Mouse (Mus musculus) ES-E14 (cell line): Measurements from ENCODE around the gene 9930021J03Rik. TPM values are rescaled to one million over a fixed set of nuclear protein-coding genes. Genes with fewer than 3 reads are reported as not detected.

Source experiments
- DNase-seq: peaks from one replicate; pipeline ENCODE4 v3.0.0-alpha.2; 2013; ENCODE audit warnings: low read depth, low spot score
- H3K27ac ChIP-seq: 2 replicates; pipeline ENCODE4 v1.5.1; 2012; ENCODE audit warnings: low read depth, mild to moderate bottlenecking, low read length, moderate library complexity, mixed read lengths; ENCODE audit not compliant: poor library complexity, insufficient read depth, severe bottlenecking
- H3K36me3 ChIP-seq: 2 replicates; pipeline ENCODE4 v1.6.1; 2012; ENCODE audit warnings: mild to moderate bottlenecking, low read length, moderate library complexity, mixed read lengths; ENCODE audit not compliant: control insufficient read depth, poor library complexity, insufficient read depth, severe bottlenecking
- H3K4me1 ChIP-seq, 2 experiments: fragments of 150-350 bp in 1 of 2; sonication (generic) in 1 of 2; 2 replicates each; pipeline ENCODE4 v1.6.1; 2012; ENCODE audit warnings: low read length in 2 of 2, mild to moderate bottlenecking in 1 of 2, mixed read lengths in 1 of 2; ENCODE audit not compliant: control insufficient read depth in 2 of 2, insufficient read depth in 2 of 2, poor library complexity in 1 of 2
- H3K4me3 ChIP-seq, 2 experiments: fragments of 150-350 bp in 1 of 2; sonication (generic) in 1 of 2; 2 replicates each; pipeline ENCODE4 v1.5.1; 2012; ENCODE audit warnings: low read length in 2 of 2, low read depth in 1 of 2, mild to moderate bottlenecking in 1 of 2, mixed read lengths in 1 of 2; ENCODE audit not compliant: insufficient read depth in 1 of 2, poor library complexity in 1 of 2, severe bottlenecking in 1 of 2
- H3K9ac ChIP-seq: 2 replicates; pipeline ENCODE4 v1.6.1; 2012; ENCODE audit warnings: low read depth, mild to moderate bottlenecking, low read length, mixed read lengths; ENCODE audit not compliant: poor library complexity, insufficient read depth, severe bottlenecking
- H3K9me3 ChIP-seq: fragments of 150-350 bp; sonication (generic); 2 replicates; pipeline ENCODE4 v1.6.1; 2012; ENCODE audit warnings: low read depth, mild to moderate bottlenecking, low read length; ENCODE audit not compliant: control insufficient read depth, insufficient read depth
- CHD2 ChIP-seq: IDR thresholded peaks from 2 replicates; pipeline ENCODE4 v1.6.1; 2014; ENCODE audit warnings: mild to moderate bottlenecking, low read depth, low read length, inconsistent platforms
- HCFC1 ChIP-seq: IDR thresholded peaks from 2 replicates; pipeline ENCODE4 v1.6.1; 2012; ENCODE audit warnings: low read length, inconsistent platforms, borderline replicate concordance; ENCODE audit not compliant: insufficient read depth
- MAFK ChIP-seq: IDR thresholded peaks from 2 replicates; pipeline ENCODE4 v1.6.1; 2014; ENCODE audit warnings: mild to moderate bottlenecking, low read depth, low read length, inconsistent platforms; ENCODE audit not compliant: insufficient read depth
- ZC3H11A ChIP-seq: IDR thresholded peaks from 2 replicates; pipeline ENCODE4 v1.6.1; 2012; ENCODE audit warnings: low read depth, mild to moderate bottlenecking, inconsistent platforms, low read length, borderline replicate concordance
- ZNF384 ChIP-seq: IDR thresholded peaks from 2 replicates; pipeline ENCODE4 v1.6.1; 2012; ENCODE audit warnings: low read depth, low read length, inconsistent platforms
- in situ Hi-C, 2 experiments: fragments of 600-800 bp; cut with MboI; formaldehyde crosslinking; loops; one replicate each; pipeline ENCODE4 v1.15.1; 2025; ENCODE audit warnings: low sequenced_read_pairs in 2 of 2, inconsistent platforms in 1 of 2; ENCODE audit not compliant: unreplicated experiment in 2 of 2
- total RNA-seq: library from RNA; depleted of rRNA; stranded (reverse); fragments of 300-350 nt; gene quantifications from 2 replicates; pipeline ENCODE4 v1.2.3, GENCODE M21; 2012; rRNA removed

The 9930021J03Rik gene
- total RNA-seq, 1 experiment: 15.3 TPM

DNA sequence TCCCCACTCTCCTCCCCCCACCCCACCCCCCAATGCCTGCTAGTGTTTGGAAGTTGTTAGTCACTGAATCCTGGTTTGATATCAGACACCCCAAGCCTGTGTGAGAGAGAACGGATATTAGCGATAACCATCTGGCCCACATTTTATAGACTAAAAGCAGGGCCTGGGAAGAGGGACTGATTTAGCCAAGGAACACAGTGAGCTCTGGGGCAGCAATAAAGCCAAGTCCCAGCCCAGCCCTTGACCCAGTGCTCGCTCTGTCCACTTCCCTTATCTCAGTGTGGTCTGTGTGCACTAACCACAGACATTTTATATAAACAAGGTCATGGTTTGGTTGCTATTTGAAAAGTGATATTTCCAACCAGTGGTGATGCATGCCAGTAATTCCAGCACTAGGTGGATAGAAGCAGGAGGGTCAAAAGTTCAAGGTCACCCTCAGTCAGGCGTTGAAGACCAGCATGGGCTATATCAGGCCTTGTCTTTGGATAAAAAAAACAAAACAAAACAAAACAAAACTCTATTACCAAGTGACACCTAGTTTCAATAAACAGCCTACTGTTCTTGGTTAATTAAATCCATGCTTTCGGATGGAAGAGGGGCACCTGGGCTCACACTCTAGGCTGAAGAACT is 138.7 kb downstream of the 9930021J03Rik start:
- no peak overlapping the region; the same call in 1 of the 2 replicates for H3K27ac ChIP-seq
- H3K4me3 ChIP-seq: no peak overlapping the region
- TF ChIP-seq ZC3H11A: no peak
- TF ChIP-seq MAFK: no peak
- no peak for TF ChIP-seq CHD2
- no peak for TF ChIP-seq ZNF384
- TF ChIP-seq HCFC1: no peak
- peaks cover 7 to 18% of the 10 kb centered on the region in 2 experiments; a peak in 3 of 4 replicates for H3K4me1 ChIP-seq
- DNase-seq: no peak
- in situ Hi-C loops: no loop called here
- H3K36me3 ChIP-seq: no peaks in the 10 kb centered on the region
- no peaks in the 10 kb centered on the region for H3K9me3 ChIP-seq
- no peak overlapping the region for H3K9ac ChIP-seq

DNA sequence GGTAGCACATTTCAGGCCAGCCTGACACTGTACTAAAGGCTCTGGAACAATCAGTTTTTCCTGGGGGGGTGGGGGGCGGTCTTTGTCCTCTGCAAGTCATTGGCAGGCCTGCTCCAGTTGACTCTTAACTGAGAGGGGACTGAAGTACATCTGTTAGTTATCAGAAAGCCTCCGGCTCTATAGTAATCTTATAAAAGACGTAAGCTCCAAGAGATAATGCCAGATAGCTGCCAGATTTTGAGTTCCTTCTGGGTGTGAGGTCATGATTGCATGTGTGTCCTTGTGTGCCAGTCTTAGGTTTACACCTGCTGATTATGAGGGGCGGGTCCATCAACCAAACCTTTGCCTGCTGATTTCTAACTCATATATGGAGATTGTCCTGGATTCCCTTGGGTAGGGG is 139.6 kb downstream of the 9930021J03Rik start:
- no peak overlapping the region for H3K4me3 ChIP-seq
- no peak for DNase-seq
- H3K36me3 ChIP-seq: no peaks in the 10 kb centered on the region
- no peaks in the 10 kb centered on the region for H3K9me3 ChIP-seq
- H3K4me1 ChIP-seq: peaks cover 7 to 22% of the 10 kb centered on the region in 2 experiments; a peak in 3 of 4 replicates
- TF ChIP-seq MAFK: no peak
- no peak for TF ChIP-seq ZC3H11A
- no peak for TF ChIP-seq CHD2
- TF ChIP-seq HCFC1: no peak
- no peak for TF ChIP-seq ZNF384
- H3K9ac ChIP-seq: no peak overlapping the region
- in situ Hi-C loops: no loop called here
- H3K27ac ChIP-seq: no peak overlapping the region

DNA sequence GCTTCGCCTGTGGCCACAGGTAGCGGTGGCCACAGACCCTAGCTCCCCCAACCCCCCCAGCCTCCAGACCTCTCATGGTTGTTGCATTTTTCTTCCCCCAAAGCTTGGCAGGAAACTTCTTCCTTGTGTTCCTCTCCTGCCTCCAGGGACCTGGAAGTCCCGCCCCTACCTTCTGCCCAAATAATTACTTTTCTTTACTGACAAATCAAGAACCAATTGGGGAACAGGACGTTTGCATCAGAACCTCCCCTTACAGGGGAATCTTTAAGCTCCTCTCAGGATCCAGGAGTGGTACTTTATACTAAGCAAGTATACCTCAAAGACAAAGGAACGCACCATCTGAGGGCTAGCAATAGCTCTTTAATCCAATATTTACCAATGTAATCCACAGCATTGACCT is 140.9 kb downstream of the 9930021J03Rik start:
- Histone ChIP-seq H3K4me3 (peak overlapping the region; percentile 65 to 83), H3K9me3 (no peaks in the 10 kb centered on the region), H3K9ac (peak overlapping the region; percentile 73), H3K4me1 (peaks cover 7 to 22% of the 10 kb centered on the region in 2 experiments; a peak in 3 of 4 replicates), H3K36me3 (no peaks in the 10 kb centered on the region), H3K27ac (0 out of 2 replicates have a peak overlapping the region, but pooled peaks have one; percentile 5)
- in situ Hi-C loops: no loop called here
- TF ChIP-seq ZNF384: no peak
- no peak for TF ChIP-seq HCFC1
- TF ChIP-seq MAFK: no peak
- no peak for TF ChIP-seq CHD2
- no peak for TF ChIP-seq ZC3H11A
- DNase-seq: no peak

Other genes with a start within 250 kb of the 9930021J03Rik start
- 80.2 and 104 TPM in 2 replicates for gene Ermp1, start 157.6 kb downstream of the 9930021J03Rik start, total RNA-seq
- 3.0 and 4.2 TPM in 2 replicates for gene Mlana, start 108.2 kb downstream of the 9930021J03Rik start, total RNA-seq
- 9.7 and 11.3 TPM in 2 replicates for gene Ranbp6, start 7.0 kb upstream of the 9930021J03Rik start, total RNA-seq
- gene Il33, start 119.1 kb upstream of the 9930021J03Rik start, total RNA-seq: 0.53 and 1.6 TPM in 2 replicates
- gene Trpd52l3, start 197.8 kb upstream of the 9930021J03Rik start, total RNA-seq: 0.13 TPM in 1 of 2 replicates, not detected in the other
- gene Uhrf2, start 224.5 kb upstream of the 9930021J03Rik start, total RNA-seq: 40.5 and 46.2 TPM in 2 replicates